8 mouse cellular contexts compared by ENCODE assay signal in genomic region chr13:109260796-109261516, GRCm38 (mm10).
A peak's percentile ranks its signal among the peaks of the same experiment; 100 is the strongest.
DNase-seq lines count a peak whose midpoint lies in the region; ATAC-seq lines count a peak whose summit lies in the region.

No protein-coding gene starts in this region.

- H3K79me2 ChIP-seq in macrophage (ENCODE audit: inconsistent target), result no peaks in the 10 kb centered on the region

- no peaks in the 10 kb centered on the region for H3K27me3 ChIP-seq in heart, embryonic 15.5 days
- H3K27me3 ChIP-seq in forebrain, embryonic 16.5 days (replicated peaks; ENCODE audit: control insufficient read depth, insufficient read depth, low read length), result no peaks in the 10 kb centered on the region

- H3K36me3 ChIP-seq in heart, embryonic 15.5 days, result no peaks in the 10 kb centered on the region
- H3K36me3 ChIP-seq in forebrain, embryonic 16.5 days (ENCODE audit: control insufficient read depth, insufficient read depth), result no peaks in the 10 kb centered on the region
- H3K36me3 ChIP-seq in macrophage (ENCODE audit: inconsistent target), result no peaks in the 10 kb centered on the region

- H3K4me3 ChIP-seq in heart, embryonic 15.5 days, result peak overlapping the region; percentile 57
- H3K4me3 ChIP-seq in forebrain, embryonic 16.5 days (replicated peaks; ENCODE audit: low read length), result peak overlapping the region; percentile 44
- peak overlapping the region; percentile 27 for H3K4me3 ChIP-seq in macrophage (ENCODE audit: inconsistent target)

- no peaks in the 10 kb centered on the region for H3K9me3 ChIP-seq in heart, embryonic 15.5 days (replicated peaks)
- H3K9me3 ChIP-seq in forebrain, embryonic 16.5 days (ENCODE audit: control insufficient read depth, low read length), result no peaks in the 10 kb centered on the region

- DNase-seq in heart, adult 11 months, result no peak
- DNase-seq in MN1 (ENCODE audit: low spot score), result peak; percentile 66
- DNase-seq in layer of hippocampus, postnatal 14 days (ENCODE audit: low spot score in 2 of 2), result no peak
- DNase-seq in adrenal gland, adult 2 months, result no peak
- no peak for DNase-seq in cerebellum, adult 11-12 months

- H3K4me2 ChIP-seq in heart, embryonic 15.5 days, result peak overlapping the region; percentile 90
- peak overlapping the region; percentile 76 for H3K4me2 ChIP-seq in forebrain, embryonic 16.5 days (ENCODE audit: low read length)

- H3K4me1 ChIP-seq in heart, embryonic 15.5 days (replicated peaks), result no peaks in the 10 kb centered on the region; the same call in 1 of the 2 replicates
- peaks cover 8% of the 10 kb centered on the region for H3K4me1 ChIP-seq in forebrain, embryonic 16.5 days (replicated peaks; ENCODE audit: control insufficient read depth, insufficient read depth, low read length)

- peak; percentile 43 for ATAC-seq in heart, embryonic 15.5 days (replicated peaks; ENCODE audit: insufficient number of reproducible peaks, insufficient read depth, low FRiP score, low read depth)
- peak; percentile 57 for ATAC-seq in forebrain, embryonic 16.5 days

- WGBS in heart, embryonic 15.5 days, result 3% methylated on average over 17 of the region's 17 CpGs
- WGBS in forebrain, embryonic 16.5 days, result 2% methylated on average over 17 of the region's 17 CpGs
- 5% methylated on average over 17 of the region's 17 CpGs for WGBS in macrophage (ENCODE audit: missing documents)

- peak overlapping the region; percentile 82 for H3K27ac ChIP-seq in heart, embryonic 15.5 days
- H3K27ac ChIP-seq in forebrain, embryonic 16.5 days (ENCODE audit: low read length), result no peak overlapping the region
- no peak overlapping the region for H3K27ac ChIP-seq in macrophage

- H3K9ac ChIP-seq in heart, embryonic 15.5 days, result peak overlapping the region; percentile 55
- H3K9ac ChIP-seq in forebrain, embryonic 16.5 days (replicated peaks; ENCODE audit: low read depth, low read length), result peak overlapping the region; percentile 41
